Mouse (Mus musculus): ENCODE results near the gene 1700019A02Rik. TPM values are rescaled to one million over a fixed set of nuclear protein-coding genes. Genes with fewer than 3 reads are reported as not detected.

Gene 1700019A02Rik
- polyA plus RNA-seq (2015; fragmentation: Nextera tagmentation; extraction: Ambion mirVana), result not detected in 2 replicates

DNA sequence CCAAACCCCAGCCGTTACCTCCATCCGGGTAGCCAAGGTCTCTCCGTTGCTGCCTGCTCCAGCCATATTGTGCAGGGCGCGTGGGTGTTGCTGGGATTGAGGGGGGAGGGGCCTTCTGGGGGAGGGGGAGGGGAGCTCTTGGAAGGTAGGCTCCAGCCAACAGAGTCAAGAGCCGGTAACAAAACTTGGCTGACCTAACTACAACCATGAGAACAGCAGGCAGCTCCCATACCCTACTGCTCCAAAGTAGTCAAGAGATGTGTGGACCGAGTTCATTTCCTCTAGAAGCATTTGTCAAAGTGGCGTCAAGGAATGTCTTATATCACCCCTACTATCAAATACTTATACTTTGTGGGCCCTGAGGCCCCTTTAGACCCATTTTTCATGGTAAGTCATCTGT, at the start of gene 1700019A02Rik:
Gene 1700019A02Rik, minus strand, starts transcription at position 101 of the 400 bp plus-strand sequence.
- Histone ChIP-seq H3K9me3 (ENCODE audit: control insufficient read depth, low read length) (no peaks in the 10 kb centered on the region), H3K9ac (ENCODE audit: low read depth, low read length) (no peak within 1 kb of the TSS), H3K4me1 (ENCODE audit: control insufficient read depth, insufficient read depth, low read length) (no peaks in the 10 kb centered on the region), H3K27me3 (replicated peaks; ENCODE audit: control insufficient read depth, insufficient read depth, low read length) (no peaks in the 10 kb centered on the region), H3K4me3 (ENCODE audit: low read length) (no peak within 1 kb of the TSS), H3K36me3 (ENCODE audit: control insufficient read depth, insufficient read depth, low read length) (peaks cover 3% of the 10 kb centered on the region; the same call in 1 of the 2 replicates), H3K4me2 (ENCODE audit: low read depth, low read length) (no peak within 1 kb of the TSS), H3K27ac (ENCODE audit: low read length) (no peak within 1 kb of the TSS)
- WGBS, result 93% methylated on average over 8 of the region's 8 CpGs
- no peak for ATAC-seq

DNA sequence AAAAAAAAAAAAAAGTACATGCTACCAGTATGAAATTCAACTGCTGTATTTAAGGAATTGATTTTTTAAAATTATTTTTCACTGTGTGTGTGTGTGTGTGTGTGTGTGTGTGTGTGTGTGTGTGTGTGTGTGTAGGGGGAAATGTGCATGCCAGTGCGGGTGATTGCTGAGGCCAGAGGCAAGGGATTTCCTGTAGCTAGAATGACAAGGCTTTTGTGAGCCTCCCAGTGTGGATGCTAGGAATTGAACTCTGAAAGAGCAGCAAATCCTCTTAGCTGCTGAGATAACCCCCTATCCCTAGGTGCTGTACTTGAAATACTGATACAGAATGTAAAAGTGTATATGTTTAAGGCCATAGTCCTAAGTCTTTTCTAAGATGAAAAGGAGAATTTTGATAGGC, 38.6 kb upstream of the 1700019A02Rik start:
- H3K27me3 ChIP-seq (replicated peaks; ENCODE audit: control insufficient read depth, insufficient read depth, low read length), result no peaks in the 10 kb centered on the region
- ATAC-seq, result no peak
- WGBS, result 78% methylated on average over 1 of the region's 1 CpGs

DNA sequence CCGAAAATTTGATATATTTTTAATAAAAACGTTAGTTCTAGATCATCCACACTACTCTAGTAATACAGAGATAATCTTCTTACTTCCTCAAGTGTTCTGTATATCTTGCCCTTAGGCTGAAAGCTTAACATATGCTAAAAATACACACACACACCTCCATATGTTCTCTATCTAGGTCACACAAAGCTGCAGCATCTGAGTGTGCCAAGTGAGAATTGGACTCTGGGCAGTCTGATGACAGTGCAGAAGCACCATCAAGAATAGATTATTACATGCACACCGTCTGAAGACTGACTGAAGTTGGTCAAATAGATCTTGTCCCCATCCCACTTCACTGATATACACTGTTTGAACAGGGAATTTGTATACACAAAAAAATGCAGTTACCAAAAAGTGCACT, 38.2 kb upstream of the 1700019A02Rik start:
- no peak for ATAC-seq
- Histone ChIP-seq H3K4me2 (ENCODE audit: low read depth, low read length) (no peak overlapping the region), H3K27ac (ENCODE audit: low read length) (no peak overlapping the region), H3K27me3 (replicated peaks; ENCODE audit: control insufficient read depth, insufficient read depth, low read length) (no peaks in the 10 kb centered on the region), H3K9me3 (ENCODE audit: control insufficient read depth, low read length) (no peaks in the 10 kb centered on the region), H3K4me3 (ENCODE audit: low read length) (no peak overlapping the region), H3K4me1 (ENCODE audit: control insufficient read depth, insufficient read depth, low read length) (no peaks in the 10 kb centered on the region), H3K36me3 (ENCODE audit: control insufficient read depth, insufficient read depth, low read length) (no peaks in the 10 kb centered on the region), H3K9ac (ENCODE audit: low read depth, low read length) (no peak overlapping the region)
- 88% methylated on average over 3 of the region's 3 CpGs for WGBS

More for the DNA sequence above, 38.6 kb upstream of the 1700019A02Rik start:
- Histone ChIP-seq H3K36me3 (ENCODE audit: control insufficient read depth, insufficient read depth, low read length) (no peaks in the 10 kb centered on the region), H3K9ac (ENCODE audit: low read depth, low read length) (no peak overlapping the region), H3K4me1 (ENCODE audit: control insufficient read depth, insufficient read depth, low read length) (no peaks in the 10 kb centered on the region), H3K4me3 (ENCODE audit: low read length) (no peak overlapping the region), H3K9me3 (ENCODE audit: control insufficient read depth, low read length) (no peaks in the 10 kb centered on the region), H3K4me2 (ENCODE audit: low read depth, low read length) (no peak overlapping the region), H3K27ac (ENCODE audit: low read length) (no peak overlapping the region)

DNA sequence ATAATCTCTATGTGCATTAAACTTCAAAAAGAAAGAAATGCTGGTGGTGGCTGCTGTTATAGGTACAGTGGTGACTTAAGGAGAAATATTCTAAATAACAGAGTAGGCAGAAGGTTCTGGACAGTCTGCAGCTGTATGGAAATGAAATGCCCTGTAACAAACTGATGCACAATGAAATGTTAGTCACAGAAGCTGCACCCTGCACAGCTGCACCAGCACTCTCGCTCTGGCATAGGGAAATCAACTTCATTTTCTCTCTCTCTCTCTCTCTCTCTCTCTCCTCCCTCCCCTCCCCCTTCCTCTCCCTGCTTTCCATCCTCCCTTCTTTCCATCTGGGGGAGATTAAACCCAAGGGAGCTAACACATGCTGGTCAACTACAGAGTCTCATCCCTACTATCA, 37.3 kb upstream of the 1700019A02Rik start:
- H3K4me3 ChIP-seq (ENCODE audit: low read length), result no peak overlapping the region
- no peaks in the 10 kb centered on the region for H3K9me3 ChIP-seq (ENCODE audit: control insufficient read depth, low read length)
- no peaks in the 10 kb centered on the region for H3K4me1 ChIP-seq (ENCODE audit: control insufficient read depth, insufficient read depth, low read length)
- no peak overlapping the region for H3K27ac ChIP-seq (ENCODE audit: low read length)
- H3K36me3 ChIP-seq (ENCODE audit: control insufficient read depth, insufficient read depth, low read length), result no peaks in the 10 kb centered on the region
- H3K4me2 ChIP-seq (ENCODE audit: low read depth, low read length), result no peak overlapping the region
- no peak overlapping the region for H3K9ac ChIP-seq (ENCODE audit: low read depth, low read length)
- no peaks in the 10 kb centered on the region for H3K27me3 ChIP-seq (replicated peaks; ENCODE audit: control insufficient read depth, insufficient read depth, low read length)
- no peak for ATAC-seq
- 88% methylated on average over 1 of the region's 1 CpGs for WGBS

DNA sequence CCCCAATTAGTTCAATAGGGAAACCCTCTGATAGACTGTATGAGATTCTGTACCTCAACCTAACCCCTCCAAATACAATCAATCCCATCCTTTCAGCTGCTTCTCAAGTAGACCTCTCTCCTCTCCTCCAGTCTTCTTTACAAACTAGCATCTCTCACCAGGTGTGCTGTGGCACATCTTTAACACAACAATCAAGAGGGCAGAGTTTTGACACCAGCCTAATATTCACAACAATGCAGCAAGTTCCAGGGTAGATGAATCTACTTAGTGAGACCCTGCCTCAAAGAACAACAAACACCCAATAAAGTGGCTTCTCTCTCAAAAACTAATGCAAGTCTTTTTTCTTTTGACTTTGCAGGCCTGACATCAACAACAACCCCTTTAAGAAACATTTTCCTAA, 22.7 kb upstream of the 1700019A02Rik start:
- Histone ChIP-seq H3K9ac (ENCODE audit: low read depth, low read length) (no peak overlapping the region), H3K4me2 (ENCODE audit: low read depth, low read length) (no peak overlapping the region), H3K4me1 (ENCODE audit: control insufficient read depth, insufficient read depth, low read length) (no peaks in the 10 kb centered on the region), H3K9me3 (ENCODE audit: control insufficient read depth, low read length) (no peaks in the 10 kb centered on the region), H3K4me3 (ENCODE audit: low read length) (no peak overlapping the region), H3K27me3 (replicated peaks; ENCODE audit: control insufficient read depth, insufficient read depth, low read length) (no peaks in the 10 kb centered on the region), H3K27ac (ENCODE audit: low read length) (no peak overlapping the region), H3K36me3 (ENCODE audit: control insufficient read depth, insufficient read depth, low read length) (no peaks in the 10 kb centered on the region)
- no peak for ATAC-seq

DNA sequence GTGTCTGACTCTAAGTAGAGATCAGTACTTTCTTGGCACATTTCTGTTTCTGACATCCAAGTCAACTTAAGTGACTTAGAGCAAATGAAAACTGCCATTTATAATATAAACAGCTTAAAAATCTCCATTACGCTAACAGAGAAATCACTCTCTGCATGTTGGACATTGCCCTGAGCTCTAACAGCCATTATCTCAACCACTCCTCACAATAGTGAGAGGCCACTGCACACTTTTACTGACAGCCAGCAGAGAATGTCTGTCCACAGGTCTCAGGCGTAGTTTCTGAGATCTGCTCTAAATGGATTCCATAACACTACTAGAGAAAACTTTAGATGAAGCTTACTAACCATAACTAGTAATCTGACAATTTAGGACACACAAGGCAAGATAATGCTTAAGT, 16.5 kb upstream of the 1700019A02Rik start:
- no peak overlapping the region for H3K9ac ChIP-seq (ENCODE audit: low read depth, low read length)
- ATAC-seq, result peak; percentile 72

DNA sequence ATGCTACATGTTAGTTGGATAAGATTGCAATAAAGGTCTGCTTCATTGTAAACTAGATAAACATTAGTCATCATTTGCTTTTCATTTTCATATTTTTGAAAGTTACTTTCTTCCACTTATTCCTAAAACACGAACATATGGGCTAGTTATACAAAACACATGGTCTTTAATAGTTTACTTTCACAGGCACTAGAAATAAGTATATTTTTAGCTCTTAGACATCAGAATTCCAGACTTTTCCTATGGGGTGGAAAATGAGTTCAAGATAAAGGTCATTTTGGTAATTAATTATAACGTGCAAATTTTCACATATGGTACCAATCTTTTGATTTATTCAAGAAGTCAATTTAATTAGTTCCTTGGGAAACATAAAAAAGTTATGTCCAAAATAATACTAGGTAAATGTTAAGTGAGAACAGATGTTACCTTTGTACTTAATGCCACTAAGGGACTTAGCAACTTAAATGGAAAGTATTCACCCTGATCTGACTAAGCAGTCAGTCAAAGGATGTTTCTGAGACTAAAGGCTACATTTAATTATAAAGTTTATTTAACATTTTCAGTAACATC, 14.3 kb upstream of the 1700019A02Rik start:
- Histone ChIP-seq H3K27me3 (replicated peaks; ENCODE audit: control insufficient read depth, insufficient read depth, low read length) (no peaks in the 10 kb centered on the region), H3K4me2 (ENCODE audit: low read depth, low read length) (no peak overlapping the region), H3K4me1 (ENCODE audit: control insufficient read depth, insufficient read depth, low read length) (no peaks in the 10 kb centered on the region), H3K9me3 (ENCODE audit: control insufficient read depth, low read length) (no peaks in the 10 kb centered on the region), H3K9ac (ENCODE audit: low read depth, low read length) (no peak overlapping the region), H3K27ac (ENCODE audit: low read length) (no peak overlapping the region), H3K36me3 (ENCODE audit: control insufficient read depth, insufficient read depth, low read length) (no peaks in the 10 kb centered on the region), H3K4me3 (ENCODE audit: low read length) (no peak overlapping the region)
- ATAC-seq, result no peak
- WGBS, result 69% methylated on average over 2 of the region's 2 CpGs

More for the DNA sequence above, 16.5 kb upstream of the 1700019A02Rik start:
- Histone ChIP-seq H3K36me3 (ENCODE audit: control insufficient read depth, insufficient read depth, low read length) (no peaks in the 10 kb centered on the region), H3K27ac (ENCODE audit: low read length) (no peak overlapping the region), H3K9me3 (ENCODE audit: control insufficient read depth, low read length) (no peaks in the 10 kb centered on the region), H3K27me3 (replicated peaks; ENCODE audit: control insufficient read depth, insufficient read depth, low read length) (no peaks in the 10 kb centered on the region), H3K4me1 (ENCODE audit: control insufficient read depth, insufficient read depth, low read length) (no peaks in the 10 kb centered on the region), H3K4me3 (ENCODE audit: low read length) (no peak overlapping the region), H3K4me2 (ENCODE audit: low read depth, low read length) (no peak overlapping the region)
- 57% methylated on average over 2 of the region's 2 CpGs for WGBS

DNA sequence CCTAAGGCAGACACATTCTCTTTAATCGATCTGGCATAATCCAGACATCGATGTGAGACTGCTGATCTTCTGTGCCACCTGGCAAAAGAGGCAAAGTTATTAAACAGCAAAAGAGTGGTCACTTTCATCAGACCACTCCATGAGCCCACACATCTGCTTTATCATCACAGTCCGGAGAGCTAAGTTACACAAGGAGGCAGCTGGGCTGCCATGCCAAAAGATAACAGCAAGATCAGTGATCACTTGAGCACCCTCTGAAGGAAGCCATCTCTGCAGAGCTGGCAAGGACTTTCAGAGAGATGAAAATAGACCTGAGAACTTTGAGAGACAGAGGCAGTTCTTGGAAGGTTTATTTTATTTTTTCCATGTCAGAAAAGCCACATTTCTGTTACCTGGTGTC, 7.1 kb upstream of the 1700019A02Rik start:
- Histone ChIP-seq H3K4me1 (ENCODE audit: control insufficient read depth, insufficient read depth, low read length) (no peaks in the 10 kb centered on the region), H3K9ac (ENCODE audit: low read depth, low read length) (no peak overlapping the region), H3K4me2 (ENCODE audit: low read depth, low read length) (no peak overlapping the region), H3K9me3 (ENCODE audit: control insufficient read depth, low read length) (no peaks in the 10 kb centered on the region), H3K27me3 (replicated peaks; ENCODE audit: control insufficient read depth, insufficient read depth, low read length) (no peaks in the 10 kb centered on the region), H3K4me3 (ENCODE audit: low read length) (no peak overlapping the region), H3K36me3 (ENCODE audit: control insufficient read depth, insufficient read depth, low read length) (no peaks in the 10 kb centered on the region), H3K27ac (ENCODE audit: low read length) (no peak overlapping the region)
- WGBS, result 80% methylated on average over 3 of the region's 3 CpGs
- no peak for ATAC-seq

DNA sequence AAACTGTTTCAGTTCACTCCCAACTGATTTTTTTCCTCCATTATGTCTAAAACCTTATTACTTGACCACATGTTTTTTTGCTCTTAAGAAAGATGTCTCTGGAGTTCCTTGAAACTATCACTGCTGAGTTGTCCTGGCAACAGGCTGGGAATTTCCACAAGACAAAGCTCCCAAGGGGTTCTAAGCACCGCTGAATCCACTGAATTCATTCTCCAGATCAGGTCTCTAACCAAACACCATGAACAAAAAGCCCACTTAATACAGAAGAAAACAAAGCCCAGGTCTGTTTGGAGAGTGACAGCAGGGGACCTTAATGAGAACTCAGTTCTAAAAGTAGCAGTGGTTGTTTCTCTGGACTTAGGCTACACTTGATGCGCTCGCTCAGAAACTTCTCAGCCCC, 3.8 kb upstream of the 1700019A02Rik start:
- ATAC-seq, result no peak
- no peak overlapping the region for H3K27ac ChIP-seq (ENCODE audit: low read length)
- H3K4me3 ChIP-seq (ENCODE audit: low read length), result no peak overlapping the region
- H3K36me3 ChIP-seq (ENCODE audit: control insufficient read depth, insufficient read depth, low read length), result peaks cover 3% of the 10 kb centered on the region; the same call in 1 of the 2 replicates
- no peaks in the 10 kb centered on the region for H3K27me3 ChIP-seq (replicated peaks; ENCODE audit: control insufficient read depth, insufficient read depth, low read length)
- 82% methylated on average over 3 of the region's 3 CpGs for WGBS
- no peaks in the 10 kb centered on the region for H3K4me1 ChIP-seq (ENCODE audit: control insufficient read depth, insufficient read depth, low read length)
- no peak overlapping the region for H3K4me2 ChIP-seq (ENCODE audit: low read depth, low read length)
- no peak overlapping the region for H3K9ac ChIP-seq (ENCODE audit: low read depth, low read length)
- no peaks in the 10 kb centered on the region for H3K9me3 ChIP-seq (ENCODE audit: control insufficient read depth, low read length)

DNA sequence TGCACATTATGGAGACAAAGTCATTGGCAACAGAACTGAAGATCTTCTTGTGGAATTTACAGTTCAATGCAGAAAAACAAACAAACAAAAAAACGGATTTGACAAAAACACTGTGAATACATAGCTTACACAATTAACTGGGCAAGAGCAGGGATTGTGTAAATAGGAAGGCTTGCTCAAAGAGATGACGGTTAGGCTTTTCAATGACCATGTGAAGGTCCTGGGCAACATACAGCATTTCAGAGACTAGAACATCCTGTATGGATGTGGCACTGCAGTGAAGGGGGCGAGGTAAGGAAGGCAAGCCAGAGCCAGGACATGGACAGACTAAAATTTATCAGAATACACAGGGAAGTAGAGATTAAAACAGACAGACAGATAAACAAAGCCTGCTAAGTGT, 2.2 kb upstream of the 1700019A02Rik start:
- H3K4me3 ChIP-seq (ENCODE audit: low read length), result no peak overlapping the region
- H3K27me3 ChIP-seq (replicated peaks; ENCODE audit: control insufficient read depth, insufficient read depth, low read length), result no peaks in the 10 kb centered on the region
- WGBS, result 66% methylated on average over 3 of the region's 3 CpGs
- no peak overlapping the region for H3K9ac ChIP-seq (ENCODE audit: low read depth, low read length)
- H3K4me1 ChIP-seq (ENCODE audit: control insufficient read depth, insufficient read depth, low read length), result no peaks in the 10 kb centered on the region
- no peak for ATAC-seq
- H3K9me3 ChIP-seq (ENCODE audit: control insufficient read depth, low read length), result no peaks in the 10 kb centered on the region
- no peak overlapping the region for H3K4me2 ChIP-seq (ENCODE audit: low read depth, low read length)
- H3K27ac ChIP-seq (ENCODE audit: low read length), result no peak overlapping the region
- peaks cover 3% of the 10 kb centered on the region; the same call in 1 of the 2 replicates for H3K36me3 ChIP-seq (ENCODE audit: control insufficient read depth, insufficient read depth, low read length)
